Mouse (Mus musculus) splenic B cell, adult 2 months (primary cell): ENCODE results near the gene Btrc.
"Not testable (repeated sequence)": the region's sequence is repeated elsewhere in the genome, so short reads cannot be mapped to it uniquely, and the experiment has no call there.

Experiments used
- DNase-seq: peaks from one replicate; pipeline ENCODE4 v3.0.0-alpha.2; 2011; ENCODE audit warnings: low read depth, low spot score
- H3K27me3 ChIP-seq: 2 replicates; pipeline ENCODE4 v1.6.1; 2012; ENCODE audit warnings: mild to moderate bottlenecking, low read length, moderate library complexity, mixed read lengths; ENCODE audit not compliant: control insufficient read depth, poor library complexity, insufficient read depth, severe bottlenecking
- H3K36me3 ChIP-seq: 2 replicates; pipeline ENCODE4 v1.6.1; 2012; ENCODE audit warnings: mild to moderate bottlenecking, low read length, moderate library complexity, mixed read lengths; ENCODE audit not compliant: control insufficient read depth, poor library complexity, insufficient read depth, severe bottlenecking

Gene Btrc

GRCm38 (mm10) chr19:45544152-45544924, 180.8 kb downstream of the Btrc start:
- Histone ChIP-seq H3K27me3 (no peaks in the 10 kb centered on the region), H3K36me3 (no peaks in the 10 kb centered on the region)
- DNase-seq = peak; percentile 57

- H3K27me3 ChIP-seq = no peaks in the 10 kb centered on the region
- no peaks in the 10 kb centered on the region for H3K36me3 ChIP-seq
- peak; percentile 81 for DNase-seq
These were observed 181.4 kb downstream of the Btrc start for GRCm38 (mm10) chr19:45544925-45545321.

GRCm38 (mm10) chr19:45548196-45548595, 184.7 kb downstream of the Btrc start:
- DNase-seq, H3K36me3 ChIP-seq, H3K27me3 ChIP-seq: not testable (repeated sequence)

- DNase-seq = no peak
- no peaks in the 10 kb centered on the region for H3K36me3 ChIP-seq
- no peaks in the 10 kb centered on the region for H3K27me3 ChIP-seq
These were observed 185.8 kb downstream of the Btrc start for GRCm38 (mm10) chr19:45549128-45549915.

- no peak for DNase-seq
- H3K27me3 ChIP-seq = no peaks in the 10 kb centered on the region
- 0 out of 2 replicates have a peak, but pooled peaks cover 2% of the 10 kb centered on the region for H3K36me3 ChIP-seq
These were observed 186.4 kb downstream of the Btrc start for GRCm38 (mm10) chr19:45549948-45550347.

- DNase-seq = no peak
- Histone ChIP-seq H3K27me3 (no peaks in the 10 kb centered on the region), H3K36me3 (0 out of 2 replicates have a peak, but pooled peaks cover 2% of the 10 kb centered on the region)
These were observed 188.7 kb downstream of the Btrc start for GRCm38 (mm10) chr19:45552187-45552586.

- Histone ChIP-seq H3K36me3 (peaks cover 2% of the 10 kb centered on the region; the same call in 1 of the 2 replicates), H3K27me3 (no peaks in the 10 kb centered on the region)
- DNase-seq = no peak
These were observed 190.6 kb downstream of the Btrc start for GRCm38 (mm10) chr19:45554136-45554535.

GRCm38 (mm10) chr19:45560153-45560890, 196.8 kb downstream of the Btrc start, which contains the start of the genes Poll and Gm17018:
TSS of gene Poll (minus strand) at chr19:45560531.
TSS of gene Gm17018 (plus strand) at chr19:45560615.
- no peaks in the 10 kb centered on the region; the same call in 1 of the 2 replicates for H3K36me3 ChIP-seq

GRCm38 (mm10) chr19:45565925-45566715, 202.6 kb downstream of the Btrc start:
- H3K36me3 ChIP-seq = no peaks in the 10 kb centered on the region
- H3K27me3 ChIP-seq = no peaks in the 10 kb centered on the region
- no peak for DNase-seq

More at GRCm38 (mm10) chr19:45560153-45560890, 196.8 kb downstream of the Btrc start, which contains the start of the genes Poll and Gm17018:
- DNase-seq = peak; percentile 82
- H3K27me3 ChIP-seq = no peaks in the 10 kb centered on the region

- Histone ChIP-seq H3K36me3 (no peaks in the 10 kb centered on the region), H3K27me3 (no peaks in the 10 kb centered on the region)
- DNase-seq = no peak
These were observed 203.8 kb downstream of the Btrc start for GRCm38 (mm10) chr19:45567367-45567766.

GRCm38 (mm10) chr19:45573033-45573432, 209.5 kb downstream of the Btrc start:
- DNase-seq = no peak
- H3K27me3 ChIP-seq = no peaks in the 10 kb centered on the region
- peaks cover 2% of the 10 kb centered on the region; the same call in 1 of the 2 replicates for H3K36me3 ChIP-seq

- Histone ChIP-seq H3K27me3 (no peaks in the 10 kb centered on the region), H3K36me3 (peaks cover 2% of the 10 kb centered on the region)
- DNase-seq = peak; percentile 82
These were observed 210.3 kb downstream of the Btrc start for GRCm38 (mm10) chr19:45573861-45574267.

GRCm38 (mm10) chr19:45574339-45574898, 210.9 kb downstream of the Btrc start:
- Histone ChIP-seq H3K27me3 (no peaks in the 10 kb centered on the region), H3K36me3 (peaks cover 2% of the 10 kb centered on the region)
- no peak for DNase-seq
